Mouse (Mus musculus) intestine, embryonic 16.5 days (tissue): ENCODE data around the gene Fam3b. TPM values are rescaled to one million over a fixed set of nuclear protein-coding genes. Genes with fewer than 3 reads are reported as not detected.
A peak's percentile ranks its signal among the peaks of the same experiment; 100 is the strongest.

Experiments
- ATAC-seq: fragments of 200-750 bp; cut with Nextera tagmentation; 2 replicates; pipeline ENCODE4 v1.8.0; 2017; ENCODE audit warnings: moderate TSS enrichment, moderate library complexity
- H3K27ac ChIP-seq: fragments of 300-500 bp; sonication (generic); 2 replicates; pipeline ENCODE4 v1.5.1; 2014; ENCODE audit warnings: mild to moderate bottlenecking, low read length
- H3K27me3 ChIP-seq: fragments of 300-500 bp; sonication (generic); replicated peaks from 2 replicates; pipeline ENCODE4 v1.6.1; 2014; ENCODE audit warnings: low read length, control low read depth, mixed read lengths; ENCODE audit not compliant: control insufficient read depth, insufficient read depth
- H3K36me3 ChIP-seq: fragments of 300-500 bp; sonication (generic); 2 replicates; pipeline ENCODE4 v1.6.1; 2014; ENCODE audit warnings: low read length, control low read depth; ENCODE audit not compliant: control insufficient read depth, insufficient read depth
- H3K4me1 ChIP-seq: fragments of 300-500 bp; sonication (generic); 2 replicates; pipeline ENCODE4 v1.6.1; 2014; ENCODE audit warnings: low read length, control low read depth, mixed read lengths; ENCODE audit not compliant: control insufficient read depth, insufficient read depth
- H3K4me2 ChIP-seq: fragments of 300-500 bp; sonication (generic); 2 replicates; pipeline ENCODE4 v1.6.1; 2014; ENCODE audit warnings: low read depth, low read length, control low read depth
- H3K4me3 ChIP-seq: fragments of 300-500 bp; sonication (generic); 2 replicates; pipeline ENCODE4 v1.5.1; 2014; ENCODE audit warnings: mild to moderate bottlenecking, low read length
- H3K9ac ChIP-seq: fragments of 300-500 bp; sonication (generic); 2 replicates; pipeline ENCODE4 v1.6.1; 2014; ENCODE audit warnings: low read depth, low read length
- H3K9me3 ChIP-seq: fragments of 300-500 bp; sonication (generic); 2 replicates; pipeline ENCODE4 v1.6.1; 2016; ENCODE audit warnings: low read length, control low read depth; ENCODE audit not compliant: control insufficient read depth
- WGBS: fragments of 180-500 bp; shearing (Covaris S2); extraction: QIAGEN DNeasy Blood & Tissue Kit; methylation state at CpG from one replicate; pipeline ENCODE4 v1.1.7; 2014; 5-methylcytosine and 5-hydroxymethylcytosine counted together
- polyA plus RNA-seq: library from polyadenylated mRNA; unstranded; fragments of >200 nt; fragmentation: Nextera tagmentation; extraction: Ambion mirVana; gene quantifications from 2 replicates; pipeline ENCODE4 v1.2.1, GENCODE M21; 2015

The Fam3b gene
- polyA plus RNA-seq, 1 experiment from 2014 or later = 1.3 TPM

DNA sequence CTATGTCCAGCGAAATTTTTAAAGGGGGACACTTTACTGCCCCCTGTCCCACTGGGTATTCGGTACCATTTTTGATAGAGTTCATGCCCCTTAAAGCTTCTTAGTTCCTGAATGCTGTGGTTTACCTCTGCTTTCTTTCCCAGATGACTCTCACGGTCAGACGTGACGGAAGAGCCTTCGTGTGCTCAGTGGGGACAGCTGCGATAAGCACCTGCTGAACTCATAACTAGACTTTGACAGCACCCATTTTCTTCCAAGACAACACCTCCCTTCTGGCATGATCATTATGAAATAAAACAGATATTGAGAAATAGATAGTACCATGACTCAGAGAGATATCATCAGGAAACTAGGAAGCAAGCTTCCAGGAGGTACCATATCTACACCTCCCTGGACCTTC lies 15.2 kb downstream of the Fam3b start:
- ATAC-seq = peak; percentile 43
- 76% methylated on average over 7 of the region's 7 CpGs for WGBS

DNA sequence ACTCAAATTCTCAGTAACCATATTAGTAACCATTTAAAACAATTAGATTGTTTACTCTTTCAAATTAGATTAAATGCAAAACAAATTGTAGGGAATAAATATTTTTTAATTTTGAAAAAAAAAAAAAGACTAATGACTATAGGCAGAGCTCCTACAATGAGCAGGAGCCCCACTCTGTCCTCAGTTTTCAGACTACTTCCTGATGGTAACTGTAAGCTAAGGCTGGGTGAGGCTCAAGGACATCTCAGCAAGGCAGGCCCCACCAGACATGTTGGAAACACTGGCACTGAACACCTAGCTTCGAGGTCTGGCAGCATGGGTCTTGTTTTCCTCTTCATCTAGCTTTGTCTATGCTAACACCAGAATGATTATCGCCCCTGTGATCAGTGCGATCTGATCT lies 16.5 kb downstream of the Fam3b start:
- Histone ChIP-seq H3K4me3 (no peak overlapping the region), H3K9ac (no peak overlapping the region), H3K27ac (peak overlapping the region; percentile 34), H3K36me3 (no peaks in the 10 kb centered on the region), H3K9me3 (no peaks in the 10 kb centered on the region), H3K4me2 (no peak overlapping the region), H3K4me1 (no peaks in the 10 kb centered on the region), H3K27me3 (no peaks in the 10 kb centered on the region)
- WGBS = 77% methylated on average over 3 of the region's 3 CpGs
- peak; percentile 61 for ATAC-seq

More for the DNA sequence above, 15.2 kb downstream of the Fam3b start:
- Histone ChIP-seq H3K27me3 (no peaks in the 10 kb centered on the region), H3K27ac (no peak overlapping the region), H3K9me3 (no peaks in the 10 kb centered on the region), H3K36me3 (no peaks in the 10 kb centered on the region), H3K4me1 (no peaks in the 10 kb centered on the region), H3K9ac (no peak overlapping the region), H3K4me3 (no peak overlapping the region), H3K4me2 (no peak overlapping the region)

DNA sequence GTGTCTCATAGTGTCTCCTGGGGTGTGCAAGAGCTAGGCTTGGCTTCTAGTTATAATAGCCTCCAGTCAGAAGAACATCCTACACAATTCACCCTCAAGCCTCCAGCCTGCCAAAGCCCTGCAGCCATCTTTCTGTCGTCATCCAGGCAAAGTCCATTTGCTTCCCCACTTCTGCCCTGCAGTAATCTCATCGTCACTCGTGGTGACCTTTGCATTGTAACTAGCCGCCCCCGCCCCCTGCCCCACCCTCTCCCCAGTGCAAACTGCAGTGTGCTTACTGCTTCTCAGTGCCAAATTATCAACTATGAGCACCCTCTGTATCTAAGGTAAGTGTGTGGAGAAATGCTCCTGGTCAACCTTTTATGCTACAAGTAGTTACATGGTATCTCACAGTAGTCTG lies 16.9 kb downstream of the Fam3b start:
- peak; percentile 92 for ATAC-seq
- peak overlapping the region; percentile 34; the same call in 1 of the 2 replicates for H3K27ac ChIP-seq
- no peaks in the 10 kb centered on the region for H3K27me3 ChIP-seq
- H3K4me2 ChIP-seq = no peak overlapping the region
- 43% methylated on average over 5 of the region's 5 CpGs for WGBS
- H3K36me3 ChIP-seq = no peaks in the 10 kb centered on the region
- H3K4me3 ChIP-seq = no peak overlapping the region
- no peak overlapping the region for H3K9ac ChIP-seq
- no peaks in the 10 kb centered on the region for H3K4me1 ChIP-seq
- no peaks in the 10 kb centered on the region for H3K9me3 ChIP-seq

- H3K4me2 ChIP-seq = no peak overlapping the region
- H3K9me3 ChIP-seq = no peaks in the 10 kb centered on the region
- H3K4me3 ChIP-seq = no peak overlapping the region
- 36% methylated on average over 3 of the region's 3 CpGs for WGBS
- H3K4me1 ChIP-seq = no peaks in the 10 kb centered on the region
- H3K36me3 ChIP-seq = no peaks in the 10 kb centered on the region
- no peak overlapping the region for H3K9ac ChIP-seq
- ATAC-seq = no peak
- H3K27me3 ChIP-seq = no peaks in the 10 kb centered on the region
- no peak overlapping the region for H3K27ac ChIP-seq
Observed at GRCm38 (mm10) chr16:97496026-97496425, 18.6 kb downstream of the Fam3b start.

GRCm38 (mm10) chr16:97492369-97492768 lies 22.2 kb downstream of the Fam3b start:
- no peak overlapping the region for H3K4me3 ChIP-seq
- H3K4me2 ChIP-seq = no peak overlapping the region
- 81% methylated on average over 1 of the region's 1 CpGs for WGBS
- no peaks in the 10 kb centered on the region for H3K4me1 ChIP-seq
- H3K36me3 ChIP-seq = no peaks in the 10 kb centered on the region
- H3K27me3 ChIP-seq = no peaks in the 10 kb centered on the region
- no peak for ATAC-seq
- H3K27ac ChIP-seq = no peak overlapping the region
- no peaks in the 10 kb centered on the region for H3K9me3 ChIP-seq
- no peak overlapping the region for H3K9ac ChIP-seq

- 70% methylated on average over 2 of the region's 2 CpGs for WGBS
- no peak overlapping the region for H3K9ac ChIP-seq
Observed at GRCm38 (mm10) chr16:97478655-97479054, 36.0 kb downstream of the Fam3b start.

DNA sequence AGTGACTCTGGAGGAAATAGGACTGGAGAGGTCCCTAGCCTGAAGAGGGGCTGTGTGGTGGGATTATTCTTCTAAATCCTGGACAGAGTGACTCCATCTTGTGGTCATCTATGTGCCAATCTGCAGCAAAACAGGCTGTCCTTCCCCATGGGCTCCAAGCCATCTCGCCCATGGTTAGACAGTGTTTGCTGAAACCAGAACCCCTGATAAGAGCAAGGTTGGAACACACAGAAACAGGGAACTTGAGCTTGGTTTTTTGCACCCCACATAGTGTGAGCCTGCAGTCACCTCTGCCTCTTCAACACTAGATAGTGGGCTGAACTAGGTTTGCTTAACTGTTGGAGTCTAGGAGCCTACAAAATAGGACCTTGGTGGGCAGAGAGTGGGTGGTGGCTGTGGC lies 38.1 kb downstream of the Fam3b start:
- Histone ChIP-seq H3K36me3 (no peaks in the 10 kb centered on the region), H3K4me1 (no peaks in the 10 kb centered on the region), H3K4me3 (no peak overlapping the region), H3K27me3 (no peaks in the 10 kb centered on the region), H3K9ac (no peak overlapping the region), H3K9me3 (no peaks in the 10 kb centered on the region), H3K4me2 (no peak overlapping the region), H3K27ac (no peak overlapping the region)
- 76% methylated on average over 1 of the region's 1 CpGs for WGBS
- ATAC-seq = no peak

More at GRCm38 (mm10) chr16:97478655-97479054, 36.0 kb downstream of the Fam3b start:
- no peaks in the 10 kb centered on the region for H3K4me1 ChIP-seq
- no peaks in the 10 kb centered on the region for H3K36me3 ChIP-seq
- H3K9me3 ChIP-seq = no peaks in the 10 kb centered on the region
- H3K27ac ChIP-seq = no peak overlapping the region
- H3K27me3 ChIP-seq = no peaks in the 10 kb centered on the region
- ATAC-seq = no peak; the same call in 1 of the 2 replicates
- H3K4me3 ChIP-seq = no peak overlapping the region
- no peak overlapping the region for H3K4me2 ChIP-seq

GRCm38 (mm10) chr16:97475581-97475980 lies 39.0 kb downstream of the Fam3b start:
- Histone ChIP-seq H3K9ac (no peak overlapping the region), H3K9me3 (no peaks in the 10 kb centered on the region), H3K27ac (no peak overlapping the region), H3K4me1 (no peaks in the 10 kb centered on the region), H3K4me2 (no peak overlapping the region), H3K36me3 (no peaks in the 10 kb centered on the region), H3K4me3 (no peak overlapping the region), H3K27me3 (no peaks in the 10 kb centered on the region)
- peak; percentile 31; the same call in 1 of the 2 replicates for ATAC-seq
- 68% methylated on average over 3 of the region's 3 CpGs for WGBS

DNA sequence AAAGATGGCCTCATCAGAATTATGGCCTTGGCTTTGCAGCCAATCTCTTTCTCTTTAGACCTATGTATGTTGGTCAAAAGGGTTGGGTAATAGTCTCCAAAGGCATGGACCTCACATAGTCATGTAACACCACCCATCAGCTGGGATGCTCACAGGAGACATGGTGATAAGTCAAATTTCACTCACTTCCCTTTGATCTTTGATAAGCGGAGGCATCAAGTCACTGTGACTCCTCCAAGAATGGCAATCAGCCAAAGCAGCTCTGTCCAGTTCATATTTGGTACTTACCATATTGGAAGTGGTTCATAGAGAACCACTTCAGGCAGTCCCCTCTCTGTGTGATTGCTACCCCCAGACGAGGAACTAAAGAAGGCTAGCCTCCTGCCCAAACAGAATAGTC lies 39.9 kb downstream of the Fam3b start:
- WGBS = 86% methylated on average over 2 of the region's 2 CpGs
- no peak overlapping the region for H3K27ac ChIP-seq
- no peak overlapping the region for H3K9ac ChIP-seq
- no peaks in the 10 kb centered on the region for H3K4me1 ChIP-seq
- H3K27me3 ChIP-seq = no peaks in the 10 kb centered on the region
- H3K4me2 ChIP-seq = no peak overlapping the region
- H3K4me3 ChIP-seq = no peak overlapping the region
- no peaks in the 10 kb centered on the region for H3K36me3 ChIP-seq
- ATAC-seq = no peak
- H3K9me3 ChIP-seq = no peaks in the 10 kb centered on the region
